Mouse (Mus musculus) hindbrain, postnatal 0 days (tissue): ENCODE measurements around the gene Fam170b. TPM values are rescaled to one million over a fixed set of nuclear protein-coding genes. Genes with fewer than 3 reads are reported as not detected.

Source experiments
- ATAC-seq: fragments of 200-750 bp; cut with Nextera tagmentation; 2 replicates; pipeline ENCODE4 v1.8.0; 2017; ENCODE audit warnings: mild to moderate bottlenecking, moderate TSS enrichment, moderate library complexity
- DNase-seq: peaks from one replicate; pipeline ENCODE4 v3.0.0-alpha.2; 2015; ENCODE audit warnings: low spot score
- H3K27ac ChIP-seq: fragments of 300-500 bp; sonication (generic); 2 replicates; pipeline ENCODE4 v1.5.1; 2014; ENCODE audit warnings: mild to moderate bottlenecking
- H3K27me3 ChIP-seq: fragments of 300-500 bp; sonication (generic); 2 replicates; pipeline ENCODE4 v1.6.1; 2014; ENCODE audit warnings: low read length, mixed read lengths; ENCODE audit not compliant: insufficient read depth
- H3K36me3 ChIP-seq: fragments of 300-500 bp; sonication (generic); 2 replicates; pipeline ENCODE4 v1.6.1; 2014; ENCODE audit warnings: low read length, mixed read lengths; ENCODE audit not compliant: insufficient read depth
- H3K4me1 ChIP-seq: fragments of 300-500 bp; sonication (generic); 2 replicates; pipeline ENCODE4 v1.6.1; 2014; ENCODE audit warnings: antibody characterized with exemption, low read length, mixed read lengths; ENCODE audit not compliant: insufficient read depth
- H3K4me2 ChIP-seq: fragments of 300-500 bp; sonication (generic); 2 replicates; pipeline ENCODE4 v1.6.1; 2014; ENCODE audit warnings: low read depth, mild to moderate bottlenecking, low read length, moderate library complexity, mixed read lengths
- H3K4me3 ChIP-seq: fragments of 300-500 bp; sonication (generic); 2 replicates; pipeline ENCODE4 v1.5.1; 2014; ENCODE audit warnings: low read length
- H3K9ac ChIP-seq: fragments of 300-500 bp; sonication (generic); replicated peaks from 2 replicates; pipeline ENCODE4 v1.6.1; 2014; ENCODE audit warnings: mild to moderate bottlenecking, low read length, moderate library complexity, mixed read lengths
- H3K9me3 ChIP-seq: fragments of 300-500 bp; sonication (generic); 2 replicates; pipeline ENCODE4 v1.6.1; 2016; ENCODE audit warnings: low read length, mixed read lengths
- CTCF ChIP-seq: IDR thresholded peaks from 2 replicates; pipeline ENCODE4 v1.5.1; 2016; ENCODE audit warnings: antibody characterized with exemption, control low read depth, low read depth
- WGBS: fragments of 180-500 bp; shearing (Covaris S2); extraction: QIAGEN DNeasy Blood & Tissue Kit; methylation state at CpG from one replicate; pipeline ENCODE4 v1.1.7; 2014; 5-methylcytosine and 5-hydroxymethylcytosine counted together
- polyA plus RNA-seq: library from polyadenylated mRNA; unstranded; fragments of >200 nt; fragmentation: Nextera tagmentation; extraction: Ambion mirVana; gene quantifications from 2 replicates; pipeline ENCODE4 v1.2.1, GENCODE M21; 2015
- total RNA-seq: library from RNA; depleted of rRNA; stranded (reverse); fragments of >200 nt; gene quantifications from 2 replicates; pipeline ENCODE4 v1.2.3, GENCODE M21; 2014

Fam170b gene
- total and polyA plus RNA-seq, 2 experiments from 2014 or later, result not detected

DNA sequence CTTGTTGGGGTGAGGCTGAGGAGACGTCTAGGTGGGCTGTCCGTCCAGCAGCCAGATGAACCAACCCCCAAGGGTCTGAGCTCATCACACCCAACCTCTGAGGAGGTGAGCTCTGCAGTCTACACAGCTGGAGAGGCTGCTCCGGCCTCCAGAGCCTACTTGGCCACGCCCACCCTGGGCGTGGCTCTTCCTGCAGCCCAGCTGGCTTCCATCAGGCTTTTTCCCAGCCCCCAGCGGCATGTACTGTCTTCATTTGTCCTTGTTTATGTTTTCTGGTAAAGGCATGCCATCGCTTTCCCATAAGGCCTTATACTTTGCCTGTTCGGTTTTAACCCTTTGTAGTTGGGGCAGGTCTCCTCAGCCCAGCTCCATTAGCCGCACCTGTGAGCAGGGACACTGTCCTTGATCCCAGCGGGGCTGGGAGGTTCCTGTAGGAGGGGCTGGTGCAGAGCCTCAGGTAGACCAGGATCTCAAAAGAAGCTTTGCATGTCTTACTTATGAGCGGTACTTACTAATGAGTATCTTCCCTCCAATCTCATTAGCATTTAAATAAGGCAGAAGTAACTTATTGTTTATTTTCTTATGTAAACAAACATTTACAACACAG, 8.2 kb upstream of the Fam170b start:
- Histone ChIP-seq H3K4me1 (0 out of 2 replicates have a peak, but pooled peaks cover 3% of the 10 kb centered on the region), H3K4me2 (0 out of 2 replicates have a peak overlapping the region, but pooled peaks have one; percentile 11), H3K9ac (no peak overlapping the region), H3K36me3 (no peaks in the 10 kb centered on the region), H3K9me3 (no peaks in the 10 kb centered on the region), H3K27me3 (no peaks in the 10 kb centered on the region), H3K4me3 (no peak overlapping the region), H3K27ac (no peak overlapping the region)
- DNase-seq, result peak; percentile 36
- no peak for TF ChIP-seq CTCF
- ATAC-seq, result no peak
- WGBS, result 12% methylated on average over 11 of the region's 11 CpGs

DNA sequence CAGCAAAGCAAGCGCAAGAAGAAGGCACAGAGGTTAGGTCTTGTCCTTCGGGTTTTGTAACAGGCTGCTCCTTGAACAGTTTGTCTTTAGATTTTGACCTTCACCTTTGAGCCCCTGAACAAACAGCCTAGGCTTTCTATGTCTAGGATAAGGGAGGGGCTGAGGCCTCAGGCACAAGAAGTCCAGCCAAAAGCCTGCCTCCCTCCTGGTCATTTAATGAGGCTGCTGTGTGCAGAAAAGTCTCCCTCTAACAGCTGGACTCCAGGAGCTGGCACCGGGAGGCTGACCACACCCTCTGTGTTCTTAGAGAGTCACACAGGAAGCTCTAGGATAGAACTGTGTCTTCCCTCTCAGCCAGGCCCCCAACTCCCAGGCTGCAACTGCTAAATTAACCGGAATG, 6.6 kb upstream of the Fam170b start:
- WGBS, result 66% methylated on average over 4 of the region's 4 CpGs
- H3K36me3 ChIP-seq, result no peaks in the 10 kb centered on the region
- H3K27me3 ChIP-seq, result no peaks in the 10 kb centered on the region
- no peak overlapping the region for H3K4me3 ChIP-seq
- no peak overlapping the region for H3K4me2 ChIP-seq
- 0 out of 2 replicates have a peak, but pooled peaks cover 3% of the 10 kb centered on the region for H3K4me1 ChIP-seq
- H3K9ac ChIP-seq, result no peak overlapping the region
- H3K27ac ChIP-seq, result no peak overlapping the region
- DNase-seq (no peak), ATAC-seq (no peak)
- TF ChIP-seq CTCF, result no peak
- no peaks in the 10 kb centered on the region for H3K9me3 ChIP-seq

DNA sequence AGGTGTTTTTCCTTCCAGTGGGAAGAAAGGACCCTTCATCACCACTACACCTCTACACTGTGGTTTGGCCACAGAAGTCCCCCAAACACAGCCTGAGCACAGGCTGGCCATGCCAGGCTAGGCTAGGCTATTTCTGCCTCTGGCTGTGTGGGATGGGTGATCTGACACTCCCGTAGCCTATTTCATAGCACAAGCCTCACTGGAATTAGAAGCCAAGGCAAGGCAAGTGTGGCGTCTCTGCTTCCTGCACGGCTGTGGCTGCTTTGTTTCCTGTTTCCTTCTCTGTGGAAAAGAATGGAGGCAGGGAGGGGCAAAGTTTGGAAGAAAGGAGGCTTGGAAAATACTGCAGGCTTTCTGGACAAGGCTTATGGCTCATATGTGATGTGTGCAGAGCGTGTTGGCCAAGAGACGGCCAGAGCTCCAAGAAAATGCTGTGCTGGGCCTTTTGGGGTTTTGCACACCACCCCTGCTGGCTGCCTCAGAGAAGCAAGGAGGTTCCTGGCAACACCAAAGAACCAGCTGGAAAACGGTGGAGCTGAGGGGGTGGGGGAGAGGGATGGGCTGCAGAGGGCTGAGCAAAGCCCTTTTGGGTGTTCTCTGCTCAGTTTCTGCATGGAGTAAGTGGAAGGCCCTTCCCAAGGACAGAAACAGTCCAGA, 5.6 kb upstream of the Fam170b start:
- H3K27ac ChIP-seq, result no peak overlapping the region
- H3K4me3 ChIP-seq, result no peak overlapping the region
- TF ChIP-seq CTCF, result no peak; the same call in 1 of the 2 replicates
- H3K27me3 ChIP-seq, result no peaks in the 10 kb centered on the region
- WGBS, result 39% methylated on average over 6 of the region's 6 CpGs
- H3K4me1 ChIP-seq, result 0 out of 2 replicates have a peak, but pooled peaks cover 3% of the 10 kb centered on the region
- no peak for DNase-seq
- no peak overlapping the region for H3K4me2 ChIP-seq
- H3K36me3 ChIP-seq, result no peaks in the 10 kb centered on the region
- H3K9me3 ChIP-seq, result no peaks in the 10 kb centered on the region
- ATAC-seq, result peak; percentile 38; the same call in 1 of the 2 replicates
- H3K9ac ChIP-seq, result no peak overlapping the region

DNA sequence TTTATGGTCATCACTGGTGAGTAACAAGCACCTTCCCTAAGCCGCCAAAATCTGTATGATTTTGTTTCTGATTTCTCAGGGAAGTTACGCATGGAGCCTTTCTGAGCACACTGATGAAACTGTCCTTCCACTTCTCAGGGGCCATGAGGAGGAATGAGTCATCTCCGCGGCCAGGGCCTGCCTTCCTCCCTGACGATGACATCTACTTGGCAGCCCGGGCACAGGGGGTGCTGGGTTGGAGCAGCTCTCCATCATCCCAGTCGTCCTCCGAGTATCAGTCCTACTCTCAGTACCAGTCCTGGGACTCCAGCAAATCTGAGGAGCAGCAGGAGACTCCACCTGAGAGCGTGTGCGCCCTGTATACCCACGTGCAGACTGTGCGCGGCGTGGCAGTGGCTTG, 1.4 kb downstream of the Fam170b start:
- Histone ChIP-seq H3K27me3 (no peaks in the 10 kb centered on the region), H3K4me2 (no peak overlapping the region), H3K4me3 (no peak overlapping the region), H3K4me1 (no peaks in the 10 kb centered on the region), H3K9ac (no peak overlapping the region), H3K9me3 (no peaks in the 10 kb centered on the region), H3K27ac (no peak overlapping the region), H3K36me3 (no peaks in the 10 kb centered on the region)
- ATAC-seq, result no peak
- no peak for TF ChIP-seq CTCF
- 82% methylated on average over 14 of the region's 14 CpGs for WGBS
- DNase-seq, result no peak

DNA sequence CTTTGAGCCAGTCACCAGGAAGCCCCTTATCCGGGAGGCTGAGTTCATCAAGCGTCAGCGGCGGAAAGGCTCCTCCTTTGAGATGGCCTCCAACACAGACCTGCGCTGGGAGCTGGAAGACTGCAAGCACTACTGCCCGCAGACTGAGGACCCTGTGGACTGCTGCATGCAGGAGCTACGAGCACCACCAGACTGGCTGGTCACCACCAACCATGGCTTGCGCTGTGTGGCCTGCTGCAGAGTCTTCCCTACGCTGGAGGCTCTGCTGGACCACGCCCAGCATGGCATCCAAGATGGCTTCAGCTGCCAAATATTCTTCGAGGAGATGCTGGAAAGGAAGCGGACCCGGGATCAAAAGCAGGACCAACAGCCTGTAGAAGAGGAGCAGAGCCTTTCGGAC, 1.8 kb downstream of the Fam170b start:
- WGBS, result 83% methylated on average over 14 of the region's 14 CpGs
- no peak overlapping the region for H3K4me2 ChIP-seq
- H3K4me1 ChIP-seq, result no peaks in the 10 kb centered on the region

DNA sequence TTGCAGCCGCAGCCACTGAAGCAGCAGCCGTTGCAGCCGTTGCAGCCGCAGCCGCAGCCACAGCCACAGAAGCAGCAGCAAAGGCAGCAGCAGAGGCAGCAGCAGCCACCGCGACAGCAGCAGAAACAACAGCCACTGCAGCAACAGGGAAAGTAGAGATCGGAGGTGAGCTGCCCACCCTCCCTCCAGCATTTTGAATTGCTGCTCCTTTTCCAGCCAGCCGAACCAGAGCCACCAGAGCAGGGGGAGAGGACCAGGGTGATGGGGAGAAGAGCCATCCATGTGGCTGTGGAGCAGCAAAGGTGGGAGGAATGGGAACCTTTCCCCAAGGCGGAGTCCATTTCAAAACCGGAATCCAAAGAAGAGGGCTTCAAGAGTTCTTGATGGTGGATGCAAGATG, 2.4 kb downstream of the Fam170b start:
- 91% methylated on average over 11 of the region's 11 CpGs for WGBS
- no peak for TF ChIP-seq CTCF
- no peak overlapping the region for H3K9ac ChIP-seq

More for the DNA sequence above, 1.8 kb downstream of the Fam170b start:
- Histone ChIP-seq H3K9ac (no peak overlapping the region), H3K4me3 (no peak overlapping the region), H3K27ac (no peak overlapping the region), H3K36me3 (no peaks in the 10 kb centered on the region), H3K27me3 (no peaks in the 10 kb centered on the region), H3K9me3 (no peaks in the 10 kb centered on the region)
- ATAC-seq (no peak), DNase-seq (no peak)
- TF ChIP-seq CTCF, result no peak

DNA sequence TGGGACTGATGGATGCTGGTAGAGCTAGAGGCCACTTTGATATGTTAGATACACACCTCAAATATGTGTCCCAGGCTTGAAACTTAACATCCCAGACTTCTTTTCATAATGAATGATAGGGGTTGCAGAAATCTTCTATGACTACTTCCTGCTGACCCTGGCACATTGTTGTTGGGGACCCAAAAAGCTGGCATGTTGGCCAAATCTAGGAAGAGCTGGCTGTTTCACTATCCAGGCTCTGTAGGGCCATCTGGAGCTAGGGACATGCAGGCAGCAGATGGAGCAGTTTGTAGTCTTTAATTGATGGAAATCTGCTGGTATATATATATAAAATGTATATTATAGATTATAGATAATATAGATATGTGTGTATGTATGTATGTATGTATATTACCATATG, 8.3 kb downstream of the Fam170b start:
- DNase-seq, result no peak
- H3K27me3 ChIP-seq, result no peaks in the 10 kb centered on the region
- no peaks in the 10 kb centered on the region for H3K36me3 ChIP-seq
- no peak for TF ChIP-seq CTCF
- no peaks in the 10 kb centered on the region for H3K4me1 ChIP-seq
- no peak overlapping the region for H3K9ac ChIP-seq
- ATAC-seq, result no peak
- H3K4me3 ChIP-seq, result no peak overlapping the region
- no peak overlapping the region for H3K4me2 ChIP-seq
- H3K9me3 ChIP-seq, result no peaks in the 10 kb centered on the region
- H3K27ac ChIP-seq, result no peak overlapping the region

More for the DNA sequence above, 2.4 kb downstream of the Fam170b start:
- DNase-seq, result no peak
- no peaks in the 10 kb centered on the region for H3K36me3 ChIP-seq
- no peak for ATAC-seq
- H3K27ac ChIP-seq, result no peak overlapping the region
- no peak overlapping the region for H3K4me3 ChIP-seq
- no peaks in the 10 kb centered on the region for H3K4me1 ChIP-seq
- H3K4me2 ChIP-seq, result no peak overlapping the region
- no peaks in the 10 kb centered on the region for H3K27me3 ChIP-seq
- no peaks in the 10 kb centered on the region for H3K9me3 ChIP-seq
